Mouse (Mus musculus) spleen, adult 12 weeks (tissue): ENCODE data around the gene Fsd1l.
A peak's percentile ranks its signal among the peaks of the same experiment; 100 is the strongest.

Source experiments
- DNase-seq: peaks from one replicate; pipeline ENCODE4 v3.0.0; 2022; ENCODE audit warnings: low spot score

The Fsd1l gene

DNA sequence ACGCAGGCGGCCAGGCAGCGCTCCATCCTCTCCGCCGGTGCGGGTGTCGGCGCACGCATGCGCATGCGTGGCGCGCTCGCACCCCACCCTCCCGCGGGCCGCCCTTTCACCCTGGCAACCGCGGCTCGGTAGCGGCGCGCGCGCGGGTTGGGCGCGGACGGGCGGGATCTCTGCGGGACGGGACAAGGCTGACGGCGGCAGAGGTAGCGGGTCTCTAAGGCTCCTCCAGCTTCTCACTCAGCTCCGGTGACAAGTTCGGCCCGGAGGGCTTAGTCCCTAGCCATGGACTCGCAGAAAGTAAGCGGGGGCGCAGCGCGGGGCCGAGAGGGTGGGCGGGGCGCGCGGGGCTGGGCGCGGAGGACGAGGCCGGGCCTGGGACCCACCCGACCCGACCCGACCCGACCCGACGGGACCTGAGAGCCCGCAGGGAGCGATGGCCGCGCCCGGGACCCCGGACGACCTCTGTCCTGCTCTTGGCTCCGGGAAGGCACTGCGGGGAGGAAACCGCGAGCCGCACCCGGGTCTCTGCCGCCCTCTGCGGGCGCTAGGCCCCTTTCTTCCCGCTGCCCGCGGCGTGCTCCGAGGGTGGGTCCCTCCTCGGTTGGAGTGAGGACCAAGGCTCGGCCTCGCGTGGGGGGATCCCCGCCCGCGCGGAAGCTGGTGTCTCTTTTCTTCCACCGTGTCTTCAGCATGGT, at the start of gene Fsd1l:
Gene Fsd1l (plus strand): TSS at position 156 of the 695 bp plus-strand sequence.
- peak; percentile 48 for DNase-seq

DNA sequence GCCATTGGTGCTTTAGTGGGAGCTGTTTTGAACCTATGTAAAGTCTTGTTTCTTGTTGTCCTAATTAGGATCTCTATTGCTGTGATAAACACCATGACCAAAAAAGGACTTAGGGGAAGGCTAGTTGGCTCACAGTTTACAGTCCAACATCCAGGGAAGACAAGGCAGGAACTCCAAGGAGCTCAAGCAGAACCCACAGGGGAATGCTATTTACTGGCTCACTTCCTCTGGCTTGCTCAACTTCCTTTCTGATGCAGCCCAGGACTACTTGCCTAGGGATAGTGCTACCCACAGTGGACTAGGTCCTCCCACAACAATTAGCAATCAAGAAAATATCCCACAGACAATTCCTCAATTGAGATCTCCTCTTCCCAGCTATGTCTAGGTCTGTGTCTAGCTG, 43.6 kb upstream of the Fsd1l start:
- no peak for DNase-seq

DNA sequence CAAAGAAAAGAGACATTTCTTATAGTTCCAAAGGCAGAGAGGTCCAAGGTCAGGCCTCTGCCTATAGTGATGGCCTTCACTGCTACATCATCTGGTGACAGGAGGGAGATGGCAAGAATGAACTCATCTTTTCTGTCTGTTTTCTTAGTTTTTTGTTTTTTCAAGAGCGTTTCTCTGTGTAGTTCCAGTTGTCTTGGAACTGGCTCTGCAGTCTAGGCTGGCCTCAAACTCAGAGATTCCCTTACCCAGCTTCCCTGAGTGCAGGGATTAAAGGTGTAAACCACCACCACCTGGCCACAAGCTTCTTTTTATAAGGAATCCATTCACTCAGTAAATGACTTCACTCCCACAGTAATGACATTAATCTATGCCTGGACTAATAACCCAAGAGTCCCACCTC, 42.3 kb upstream of the Fsd1l start:
- no peak for DNase-seq

DNA sequence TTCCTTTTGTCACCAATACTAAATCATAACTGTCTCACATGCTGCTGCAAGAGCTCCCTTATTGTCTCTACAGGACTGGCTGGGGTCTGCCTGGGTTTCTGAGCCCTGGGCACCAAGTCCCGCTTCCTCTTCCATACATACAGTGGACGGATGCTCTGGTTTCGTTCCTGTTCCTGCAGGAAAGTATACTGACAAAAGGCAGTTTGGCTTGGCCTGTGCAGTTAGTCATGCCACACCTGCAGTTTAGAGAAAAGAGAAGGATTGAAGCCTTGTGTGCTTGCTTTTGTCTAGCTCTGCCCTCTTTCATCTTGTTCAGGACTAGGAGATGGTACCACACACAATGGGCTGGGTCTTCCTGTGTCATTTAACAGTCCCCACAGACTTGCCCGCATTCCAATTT, 41.8 kb upstream of the Fsd1l start:
- DNase-seq: no peak

DNA sequence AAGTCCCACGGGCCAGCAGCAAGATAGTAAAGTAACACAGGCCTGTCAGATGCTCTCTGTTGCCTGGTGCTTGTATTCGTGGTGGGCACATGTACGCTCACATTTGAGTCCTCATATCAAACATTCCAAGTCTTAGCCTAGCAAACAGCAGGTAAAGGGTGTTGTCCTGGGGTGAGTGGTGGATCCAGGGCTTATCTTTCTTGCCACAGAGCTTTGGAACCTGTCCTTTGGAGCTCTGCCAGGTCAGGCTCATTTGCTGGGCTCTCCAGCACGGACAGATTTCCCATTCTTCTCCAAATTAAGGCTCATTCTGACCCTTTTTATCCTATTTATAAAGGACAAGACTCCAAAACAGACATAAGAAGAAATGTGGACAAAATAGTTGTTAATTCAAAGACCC, 41.1 kb upstream of the Fsd1l start:
- DNase-seq: no peak

DNA sequence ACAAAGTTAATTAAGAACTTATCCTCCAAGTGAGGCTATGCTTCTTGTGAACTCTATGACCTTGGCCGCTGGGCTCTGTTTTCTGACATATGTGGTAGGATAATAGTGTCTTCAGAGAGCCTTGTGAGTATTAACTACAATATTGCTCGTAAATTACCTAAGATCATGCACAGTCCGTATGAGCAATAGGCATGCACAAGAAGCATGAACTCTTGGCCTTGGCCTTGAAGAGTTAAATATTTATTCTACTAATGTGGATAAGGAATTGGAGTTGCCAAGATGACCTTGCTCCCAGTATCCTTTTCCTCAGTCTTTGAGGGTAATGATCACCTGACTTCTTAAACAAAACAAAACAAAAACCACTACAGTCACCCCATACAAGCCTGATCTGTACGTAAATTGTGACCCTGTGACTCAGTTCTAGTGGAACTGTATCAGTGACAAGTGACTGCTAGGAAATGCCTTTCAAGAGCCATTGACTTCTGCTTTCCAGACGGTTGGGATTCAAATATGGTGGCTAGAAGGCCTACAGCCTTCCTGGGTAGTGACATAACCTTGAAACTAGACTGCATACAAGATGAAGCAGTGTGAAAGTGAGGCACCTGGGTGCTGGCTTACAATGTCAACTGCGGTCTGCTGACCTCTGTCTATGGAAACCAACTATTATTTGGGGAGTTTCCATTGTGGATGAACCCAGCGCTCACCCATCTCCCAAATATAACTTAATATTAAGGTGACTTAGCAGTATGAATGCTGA, 40.4 kb upstream of the Fsd1l start:
- no peak for DNase-seq

DNA sequence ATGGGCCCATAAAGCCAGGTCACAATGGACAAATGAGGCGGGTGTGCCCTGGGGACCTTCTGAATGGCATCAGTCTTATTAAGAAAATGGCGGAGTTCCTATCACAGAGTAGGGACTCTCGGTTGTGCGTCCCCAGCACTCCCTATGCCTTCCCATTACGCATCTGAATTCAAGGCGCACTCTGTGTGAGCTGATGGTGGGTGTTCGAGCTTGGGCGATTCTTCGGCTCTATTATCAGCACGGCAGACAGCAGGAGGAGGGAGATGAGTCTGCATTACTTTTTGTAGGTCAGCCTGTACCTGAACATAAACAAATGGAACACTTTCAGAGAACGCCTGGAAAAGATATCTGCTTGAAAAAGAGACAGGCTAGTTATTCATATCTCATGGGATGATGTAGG, 39.7 kb upstream of the Fsd1l start:
- DNase-seq: no peak

DNA sequence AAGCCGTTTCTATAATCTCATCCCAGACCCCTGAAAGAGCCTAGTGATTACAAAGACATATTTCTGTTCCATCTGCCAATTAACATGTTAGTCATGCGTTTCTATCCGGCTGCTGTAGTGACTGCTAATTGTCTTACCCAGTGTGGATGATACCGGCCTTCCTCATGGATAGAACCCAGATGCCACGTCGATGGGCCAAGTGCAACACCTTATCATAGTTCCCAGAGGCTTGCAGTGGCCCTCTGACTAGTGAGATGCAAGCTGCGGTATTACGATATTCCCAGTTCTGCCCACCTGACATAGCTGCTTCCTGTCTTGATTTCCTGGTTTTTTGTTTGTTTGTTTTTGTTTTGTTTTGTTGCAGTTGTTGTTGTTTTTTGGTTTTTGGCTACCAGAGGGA, 39.3 kb upstream of the Fsd1l start:
- DNase-seq: no peak

DNA sequence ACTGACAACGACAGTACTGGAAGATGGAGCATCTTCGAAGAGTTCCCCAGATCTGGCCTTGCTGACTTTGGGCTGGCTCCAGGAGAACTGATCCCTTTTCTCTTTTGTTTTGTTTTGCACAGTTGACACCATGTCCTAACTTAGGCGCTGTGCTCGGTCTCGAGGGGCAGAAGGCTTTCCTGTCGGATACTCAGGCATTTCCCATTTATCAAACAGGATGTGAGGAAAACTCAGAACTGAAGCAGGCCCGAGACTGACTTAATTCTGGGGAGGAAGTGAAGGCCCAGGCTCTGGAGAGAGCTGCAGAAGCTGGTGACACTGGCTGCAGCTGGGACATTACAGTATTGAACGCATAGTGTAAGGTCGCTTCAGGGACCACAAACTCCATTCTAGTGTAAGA, 38.9 kb upstream of the Fsd1l start:
- DNase-seq: no peak

DNA sequence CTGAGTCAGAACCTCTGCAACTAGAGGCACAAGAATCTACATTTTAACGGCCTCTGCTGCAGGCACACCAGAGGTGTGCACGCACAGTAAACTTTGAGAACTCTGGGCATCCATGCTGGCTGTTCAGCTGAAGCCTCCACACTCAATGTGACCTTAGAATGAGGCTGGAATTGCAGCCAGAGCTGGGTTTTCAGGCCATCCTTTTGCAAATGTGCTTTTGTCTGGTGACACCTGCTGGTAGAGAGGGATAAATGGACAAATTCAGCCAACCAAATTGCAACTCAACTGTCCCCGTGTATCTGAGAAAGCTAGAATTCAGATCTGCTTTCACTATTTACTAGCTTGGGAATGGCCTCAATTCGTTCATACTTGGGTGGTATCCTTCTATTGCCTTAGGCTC, 37.1 kb upstream of the Fsd1l start:
- DNase-seq: no peak

DNA sequence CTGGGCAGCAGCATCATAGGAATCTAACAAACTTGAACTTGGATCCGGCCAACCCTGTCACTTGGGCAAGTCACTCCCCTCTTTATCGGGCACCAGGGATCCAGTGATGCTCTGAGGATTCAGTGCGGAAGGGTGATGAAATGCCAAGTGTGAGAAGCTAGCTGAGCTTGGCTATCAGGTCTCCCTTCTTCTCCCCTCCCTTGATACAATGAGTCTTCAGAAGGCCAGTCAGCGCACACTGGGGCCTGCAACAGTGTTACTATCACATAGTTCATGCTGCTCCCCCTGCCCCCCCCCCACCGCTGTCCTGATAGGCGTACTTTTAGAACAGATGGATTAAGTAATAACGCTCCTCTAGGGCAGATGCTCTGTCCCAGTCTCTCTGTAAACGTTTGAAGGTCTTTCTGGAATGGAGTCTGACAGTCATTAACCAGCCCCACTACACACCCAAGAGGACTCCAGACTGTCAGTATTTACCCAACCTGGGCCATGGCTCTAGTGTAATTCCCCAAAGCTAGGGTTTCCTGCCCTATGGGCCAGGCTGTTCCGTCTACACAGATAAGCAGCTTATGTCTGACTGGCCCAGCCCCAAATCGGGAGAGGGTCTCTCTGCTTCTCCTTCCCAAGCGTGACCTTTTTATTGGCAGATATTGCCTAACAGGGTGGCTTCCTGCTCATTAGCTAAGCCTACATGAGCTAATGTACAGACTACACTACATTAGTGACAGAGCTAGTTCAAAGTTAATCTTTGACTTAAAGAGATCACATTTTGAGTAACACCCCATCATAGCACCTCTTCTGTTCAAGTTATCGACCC, 35.8 kb upstream of the Fsd1l start:
- DNase-seq: no peak

DNA sequence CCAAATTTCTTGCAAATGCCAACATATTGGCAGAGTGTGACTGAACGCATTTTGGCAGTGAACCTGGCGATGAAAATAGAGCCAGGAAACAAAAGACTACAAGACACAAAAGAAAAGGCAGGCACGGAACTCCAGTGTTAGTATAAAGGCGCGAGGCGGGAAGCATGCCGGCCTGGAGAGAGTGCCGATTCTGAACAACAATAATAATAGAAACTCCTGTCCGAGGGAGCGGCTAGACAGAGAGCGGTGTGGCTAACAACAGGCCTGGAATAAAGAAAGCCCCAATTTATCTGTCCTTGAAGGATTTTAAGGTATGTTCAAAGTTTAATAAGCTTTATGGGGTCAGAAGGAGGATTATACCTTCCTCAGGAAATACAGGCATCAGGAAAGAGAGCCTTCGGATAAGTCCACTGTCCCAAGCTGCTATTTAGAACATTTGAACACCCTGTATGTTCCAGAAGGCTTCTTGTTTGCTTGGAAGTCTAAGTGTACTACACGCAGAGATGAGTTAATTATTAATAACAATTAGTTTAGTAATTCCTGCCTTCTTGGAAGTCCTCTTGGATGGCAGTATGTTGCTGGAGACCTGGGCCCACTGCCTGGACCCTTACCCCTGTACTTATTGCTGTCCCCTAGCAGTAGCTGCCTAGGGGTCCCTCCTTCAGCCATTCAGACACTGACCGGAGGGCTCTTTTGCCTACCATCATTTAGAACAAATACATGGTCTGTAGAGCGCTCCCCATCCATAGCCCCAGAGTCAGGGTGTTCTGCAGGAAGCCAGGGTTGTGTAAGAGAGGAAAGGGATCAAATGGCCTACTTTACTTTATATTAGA, 35.0 kb upstream of the Fsd1l start:
- no peak for DNase-seq

DNA sequence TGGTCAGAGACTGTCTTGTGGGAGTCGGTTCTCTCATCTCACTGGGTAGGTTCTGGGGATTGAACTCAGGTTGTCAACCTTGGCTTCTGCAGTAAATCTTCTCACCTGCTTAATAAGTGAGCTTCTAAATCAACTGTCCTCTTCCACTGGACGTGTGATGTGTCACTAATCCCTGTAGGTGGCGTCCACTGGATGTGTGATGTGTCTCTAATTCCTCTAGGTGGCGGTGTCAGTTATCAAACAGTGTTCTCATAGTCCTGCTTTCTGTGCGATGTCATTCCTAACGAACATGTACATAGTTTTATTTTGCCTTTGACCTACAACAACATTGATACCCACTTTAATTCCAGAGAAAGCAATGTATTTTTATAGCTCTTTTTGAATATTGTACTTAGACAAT, 30.8 kb upstream of the Fsd1l start:
- no peak for DNase-seq

DNA sequence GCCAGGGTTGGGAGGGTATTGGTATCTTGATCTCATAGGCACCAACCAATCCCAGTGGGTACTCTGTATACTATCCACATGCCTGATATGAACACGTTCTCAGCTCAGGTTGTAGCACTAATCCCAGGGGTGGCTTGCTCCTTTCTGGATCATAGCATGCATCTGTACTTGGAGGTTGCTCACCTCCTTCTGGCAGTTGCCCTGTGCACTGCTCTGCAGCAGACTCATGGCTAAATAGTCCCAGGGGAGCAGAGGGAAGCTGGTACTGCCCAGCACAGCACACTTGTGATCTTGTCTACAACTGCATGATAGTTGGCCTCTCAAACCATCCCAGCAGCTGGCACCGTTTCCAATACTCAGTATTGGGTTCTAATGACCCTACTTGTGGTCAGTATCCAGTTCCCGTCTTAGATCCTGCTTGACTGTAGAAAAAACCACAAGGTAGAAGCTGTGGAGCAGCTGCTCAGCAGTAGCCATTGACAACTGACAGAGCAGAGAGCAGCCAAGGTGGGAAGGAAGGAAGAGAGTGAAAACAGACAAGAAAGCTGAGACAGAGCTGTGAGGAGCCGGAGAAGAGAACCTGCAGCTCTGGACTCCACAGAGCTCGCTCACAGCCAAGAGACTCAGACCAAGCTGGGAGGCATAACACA, 16.6 kb upstream of the Fsd1l start:
- DNase-seq: no peak

DNA sequence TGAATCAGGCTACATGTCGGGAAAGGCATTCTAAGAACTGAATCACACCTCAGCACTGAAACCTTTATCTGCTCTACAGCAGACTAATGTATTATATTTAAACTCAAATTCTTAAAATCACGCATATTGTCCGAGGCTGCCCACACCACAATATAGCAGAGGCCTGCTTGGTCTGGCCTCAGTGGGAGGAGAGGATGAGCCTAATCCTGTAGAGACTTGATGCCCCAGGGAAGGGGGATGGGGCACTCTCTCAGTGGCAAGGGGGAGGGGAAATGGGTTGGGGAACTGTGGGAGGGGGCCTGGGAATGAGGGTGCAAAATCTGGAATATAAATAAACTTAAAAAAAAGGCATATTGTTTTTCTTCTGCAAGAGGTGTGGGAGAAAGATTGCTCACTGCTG, 13.3 kb upstream of the Fsd1l start:
- no peak for DNase-seq

DNA sequence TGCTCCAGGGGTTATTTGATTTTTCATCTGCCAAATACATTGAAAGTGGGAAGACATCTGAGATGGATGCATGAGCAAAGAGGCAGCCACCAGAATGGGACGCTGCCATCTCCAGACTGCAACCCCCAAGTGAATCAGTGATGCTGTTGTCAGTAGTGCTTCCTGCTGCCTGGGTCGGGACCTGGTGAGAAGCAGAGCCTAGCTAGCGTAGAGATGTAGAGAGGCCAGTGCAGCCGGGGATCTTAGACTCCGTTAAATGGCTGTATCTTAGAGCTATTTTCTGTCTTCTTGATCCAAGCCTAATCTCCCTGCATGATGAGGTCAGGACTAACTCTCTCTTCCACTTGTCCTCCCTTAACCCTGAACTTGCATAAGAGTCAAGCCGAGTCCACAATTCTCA, 11.2 kb upstream of the Fsd1l start:
- no peak for DNase-seq

DNA sequence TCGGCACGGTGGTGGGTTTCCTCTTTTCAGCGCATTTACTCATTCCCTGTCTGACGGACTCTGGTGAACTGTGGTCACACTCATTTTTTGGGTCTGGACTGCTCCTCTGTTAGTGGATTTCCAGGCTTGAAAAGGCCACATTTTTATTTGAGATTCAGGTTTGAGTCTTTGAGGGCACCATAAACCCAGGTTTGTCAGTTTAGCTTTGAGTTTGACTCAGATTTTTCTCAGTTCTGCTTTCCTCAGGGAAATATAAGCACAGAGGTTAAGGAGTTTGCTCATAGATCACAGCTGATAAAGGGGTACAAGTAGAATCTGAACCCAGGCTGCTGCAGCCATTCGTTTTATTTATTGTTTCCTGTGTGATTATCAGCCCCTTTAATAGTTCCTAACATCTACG, 10.2 kb upstream of the Fsd1l start:
- DNase-seq: no peak

DNA sequence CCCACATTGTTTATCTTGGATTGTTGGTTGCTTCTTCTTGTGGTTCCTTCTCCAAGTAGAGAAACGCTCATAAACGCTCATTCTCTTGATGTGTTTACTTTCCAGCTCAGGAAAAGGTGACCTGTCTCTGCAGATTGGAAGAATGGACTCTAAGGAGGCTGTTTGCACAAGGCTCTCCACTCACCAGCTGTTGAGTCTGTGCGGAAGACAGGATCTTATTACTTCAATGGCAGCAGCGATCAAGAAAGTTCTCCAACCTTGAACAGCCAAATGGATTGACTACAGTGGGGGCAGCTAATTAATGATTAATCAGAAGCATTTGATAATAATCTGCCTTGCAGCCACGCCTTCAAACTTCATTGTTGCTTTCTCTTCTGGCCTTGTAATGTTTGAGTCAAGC, 9.8 kb upstream of the Fsd1l start:
- DNase-seq: no peak

DNA sequence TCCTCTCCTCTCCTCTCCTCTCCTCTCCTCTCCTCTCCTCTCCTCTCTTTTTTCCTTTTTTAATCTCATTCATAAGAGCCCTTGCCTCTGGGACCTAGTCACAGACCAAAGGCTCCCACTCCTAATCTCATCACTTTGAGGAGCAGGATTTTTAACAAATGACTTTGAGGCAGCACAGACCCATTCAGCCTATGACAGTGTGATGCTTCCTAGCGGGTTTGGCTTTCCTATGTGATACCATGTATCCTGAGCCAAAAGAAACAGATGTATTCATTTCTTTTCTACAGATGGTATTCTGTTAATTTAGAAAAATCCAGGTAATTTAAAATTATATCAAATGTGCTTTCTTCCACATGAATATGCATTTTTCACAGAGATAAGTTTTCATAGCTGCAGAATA, 7.6 kb upstream of the Fsd1l start:
- DNase-seq: no peak

DNA sequence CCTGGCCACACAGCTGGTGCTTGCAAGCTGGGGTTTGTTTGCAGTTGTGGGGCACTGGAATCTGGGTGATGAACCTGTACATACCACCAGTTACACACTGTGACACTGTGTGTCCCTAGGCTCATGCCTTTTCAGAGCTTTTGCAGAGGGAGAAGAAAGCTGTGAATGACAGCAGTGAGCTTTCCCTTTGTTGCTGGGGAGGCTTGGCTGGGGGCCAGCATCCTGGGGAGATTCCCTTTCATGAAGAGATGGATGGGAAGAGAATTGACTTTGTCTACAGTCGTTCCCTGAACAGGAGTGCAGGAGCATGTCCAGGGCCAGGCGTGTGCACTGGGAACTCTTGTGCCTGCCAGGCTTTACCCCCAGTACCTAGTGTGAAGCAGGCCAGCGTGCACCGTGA, 6.5 kb upstream of the Fsd1l start:
- no peak for DNase-seq

DNA sequence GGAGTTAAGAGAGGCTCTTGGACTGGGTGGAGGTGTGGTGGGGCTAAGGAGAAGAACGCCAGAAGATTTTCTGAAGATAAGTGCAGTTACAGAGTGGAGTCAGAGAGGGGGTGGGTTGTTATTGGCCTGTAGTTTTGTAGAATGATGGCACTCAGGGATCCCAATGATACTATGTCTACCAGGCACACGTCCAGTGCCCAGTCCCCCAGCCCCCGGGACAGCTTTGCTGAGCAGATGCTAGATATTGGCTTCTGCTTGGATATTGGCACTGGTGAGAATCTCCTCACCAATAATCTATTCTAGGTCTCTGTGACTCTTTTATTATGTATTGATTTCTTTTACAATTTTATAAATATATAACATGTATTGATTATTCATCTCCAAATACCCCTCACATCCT, 6.0 kb upstream of the Fsd1l start:
- no peak for DNase-seq

DNA sequence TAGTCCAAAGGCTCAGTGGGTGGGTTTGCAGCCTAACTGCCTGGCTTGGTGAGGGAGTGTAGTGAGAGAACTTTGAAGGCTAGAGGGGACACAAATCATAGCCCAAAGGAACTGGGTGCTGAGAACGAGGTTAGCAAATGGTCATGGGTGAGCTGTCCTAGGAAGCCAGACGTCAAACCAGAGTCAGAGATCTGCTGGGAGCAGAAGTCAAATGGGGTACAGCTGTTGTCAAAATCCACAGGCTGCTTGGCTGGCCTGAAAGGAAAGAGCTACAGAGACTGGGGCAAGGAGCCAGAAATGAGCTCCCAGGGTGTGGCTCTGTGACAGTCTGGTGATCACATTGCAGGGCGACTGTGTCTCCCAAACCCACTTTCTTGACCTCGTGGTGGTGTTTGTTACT, 2.3 kb upstream of the Fsd1l start:
- no peak for DNase-seq
